Mouse (Mus musculus): ENCODE measurements around the gene Ercc5. TPM values are rescaled to one million over a fixed set of nuclear protein-coding genes. Genes with fewer than 3 reads are reported as not detected.
A peak's percentile ranks its signal among the peaks of the same experiment; 100 is the strongest.

The Ercc5 gene
- polyA plus RNA-seq (2014; fragmentation: Nextera tagmentation; extraction: Ambion mirVana) = 38.9 and 47.6 TPM in 2 replicates

GRCm38 (mm10) chr1:44147563-44148381 is at the start of gene Ercc5:
Ercc5 (plus strand) TSS chr1:44147744.
- no peaks in the 10 kb centered on the region for H3K27me3 ChIP-seq (ENCODE audit: control insufficient read depth, insufficient read depth, low read length)
- H3K4me3 ChIP-seq (ENCODE audit: low read depth, low read length) = peak within 1 kb of the TSS; percentile 78
- under 1% methylated on average over 66 of the region's 66 CpGs for WGBS
- H3K36me3 ChIP-seq (ENCODE audit: control insufficient read depth, insufficient read depth, low read length) = no peaks in the 10 kb centered on the region
- ATAC-seq (ENCODE audit: low FRiP score) = peak; percentile 97
- DNase-seq (ENCODE audit: low spot score) = peak; percentile 91
- H3K4me2 ChIP-seq (replicated peaks; ENCODE audit: low read depth, low read length) = peak within 1 kb of the TSS; percentile 60
- no peaks in the 10 kb centered on the region for H3K4me1 ChIP-seq (replicated peaks; ENCODE audit: control insufficient read depth, insufficient read depth, low read length)
- H3K27ac ChIP-seq (ENCODE audit: low read depth, low read length) = peak within 1 kb of the TSS; percentile 98
- no peaks in the 10 kb centered on the region for H3K9me3 ChIP-seq (ENCODE audit: control insufficient read depth, low read length)
- peak within 1 kb of the TSS; percentile 96 for H3K9ac ChIP-seq (ENCODE audit: low read depth, low read length)

GRCm38 (mm10) chr1:44101448-44102225 is 45.9 kb upstream of the Ercc5 start:
- ATAC-seq (ENCODE audit: low FRiP score) (peak; percentile 86), DNase-seq (ENCODE audit: low spot score) (peak; percentile 64)
- Histone ChIP-seq H3K4me1 (replicated peaks; ENCODE audit: control insufficient read depth, insufficient read depth, low read length) (no peaks in the 10 kb centered on the region), H3K4me3 (ENCODE audit: low read depth, low read length) (peak overlapping the region; percentile 81), H3K9ac (ENCODE audit: low read depth, low read length) (peak overlapping the region; percentile 83), H3K36me3 (ENCODE audit: control insufficient read depth, insufficient read depth, low read length) (no peaks in the 10 kb centered on the region), H3K9me3 (ENCODE audit: control insufficient read depth, low read length) (no peaks in the 10 kb centered on the region), H3K4me2 (replicated peaks; ENCODE audit: low read depth, low read length) (peak overlapping the region; percentile 56), H3K27ac (ENCODE audit: low read depth, low read length) (peak overlapping the region; percentile 87), H3K27me3 (ENCODE audit: control insufficient read depth, insufficient read depth, low read length) (no peaks in the 10 kb centered on the region)
- whole genome bisulfite sequencing = under 1% methylated on average over 55 of the region's 55 CpGs

- WGBS = under 1% methylated on average over 52 of the region's 55 CpGs
Observed at GRCm38 (mm10) chr1:44102259-44102717, 45.3 kb upstream of the Ercc5 start, which contains the start of gene Tex30. Tex30 (minus strand) TSS chr1:44102441.

GRCm38 (mm10) chr1:44102939-44103338 is 44.6 kb upstream of the Ercc5 start:
- DNase-seq (ENCODE audit: low spot score) (peak; percentile 30), ATAC-seq (ENCODE audit: low FRiP score) (0 out of 2 replicates have a peak, but pooled peaks have one; percentile 39)
- WGBS = 18% methylated on average over 5 of the region's 5 CpGs
- peak overlapping the region; percentile 39; the same call in 1 of the 2 replicates for H3K4me2 ChIP-seq (replicated peaks; ENCODE audit: low read depth, low read length)
- no peaks in the 10 kb centered on the region for H3K9me3 ChIP-seq (ENCODE audit: control insufficient read depth, low read length)
- no peaks in the 10 kb centered on the region for H3K27me3 ChIP-seq (ENCODE audit: control insufficient read depth, insufficient read depth, low read length)
- H3K9ac ChIP-seq (ENCODE audit: low read depth, low read length) = no peak overlapping the region
- no peak overlapping the region for H3K27ac ChIP-seq (ENCODE audit: low read depth, low read length)
- H3K4me1 ChIP-seq (replicated peaks; ENCODE audit: control insufficient read depth, insufficient read depth, low read length) = no peaks in the 10 kb centered on the region
- H3K4me3 ChIP-seq (ENCODE audit: low read depth, low read length) = peak overlapping the region; percentile 81
- H3K36me3 ChIP-seq (ENCODE audit: control insufficient read depth, insufficient read depth, low read length) = peaks cover 2% of the 10 kb centered on the region; the same call in 1 of the 2 replicates

More at GRCm38 (mm10) chr1:44102259-44102717, 45.3 kb upstream of the Ercc5 start, which contains the start of gene Tex30:
- H3K27ac ChIP-seq (ENCODE audit: low read depth, low read length) = peak within 1 kb of the TSS; percentile 87
- peak within 1 kb of the TSS; percentile 81 for H3K4me3 ChIP-seq (ENCODE audit: low read depth, low read length)
- no peaks in the 10 kb centered on the region for H3K36me3 ChIP-seq (ENCODE audit: control insufficient read depth, insufficient read depth, low read length)
- DNase-seq (ENCODE audit: low spot score) = peak; percentile 98
- peak within 1 kb of the TSS; percentile 56 for H3K4me2 ChIP-seq (replicated peaks; ENCODE audit: low read depth, low read length)
- H3K4me1 ChIP-seq (replicated peaks; ENCODE audit: control insufficient read depth, insufficient read depth, low read length) = no peaks in the 10 kb centered on the region
- no peaks in the 10 kb centered on the region for H3K9me3 ChIP-seq (ENCODE audit: control insufficient read depth, low read length)
- peak; percentile 98 for ATAC-seq (ENCODE audit: low FRiP score)
- no peaks in the 10 kb centered on the region for H3K27me3 ChIP-seq (ENCODE audit: control insufficient read depth, insufficient read depth, low read length)
- H3K9ac ChIP-seq (ENCODE audit: low read depth, low read length) = peak within 1 kb of the TSS; percentile 83

GRCm38 (mm10) chr1:44117571-44117970 is 30.0 kb upstream of the Ercc5 start:
- Histone ChIP-seq H3K9me3 (ENCODE audit: control insufficient read depth, low read length) (no peaks in the 10 kb centered on the region), H3K9ac (ENCODE audit: low read depth, low read length) (no peak overlapping the region), H3K36me3 (ENCODE audit: control insufficient read depth, insufficient read depth, low read length) (no peaks in the 10 kb centered on the region), H3K4me1 (replicated peaks; ENCODE audit: control insufficient read depth, insufficient read depth, low read length) (no peaks in the 10 kb centered on the region), H3K4me3 (ENCODE audit: low read depth, low read length) (peak overlapping the region; percentile 51), H3K27ac (ENCODE audit: low read depth, low read length) (no peak overlapping the region), H3K4me2 (replicated peaks; ENCODE audit: low read depth, low read length) (0 out of 2 replicates have a peak overlapping the region, but pooled peaks have one; percentile 24), H3K27me3 (ENCODE audit: control insufficient read depth, insufficient read depth, low read length) (no peaks in the 10 kb centered on the region)
- DNase-seq (ENCODE audit: low spot score) (no peak), ATAC-seq (ENCODE audit: low FRiP score) (no peak)

- H3K27me3 ChIP-seq (ENCODE audit: control insufficient read depth, insufficient read depth, low read length) = no peaks in the 10 kb centered on the region
- no peaks in the 10 kb centered on the region for H3K36me3 ChIP-seq (ENCODE audit: control insufficient read depth, insufficient read depth, low read length)
- H3K9me3 ChIP-seq (ENCODE audit: control insufficient read depth, low read length) = no peaks in the 10 kb centered on the region
- peak within 1 kb of the TSS; percentile 51 for H3K4me3 ChIP-seq (ENCODE audit: low read depth, low read length)
- H3K4me1 ChIP-seq (replicated peaks; ENCODE audit: control insufficient read depth, insufficient read depth, low read length) = no peaks in the 10 kb centered on the region
- DNase-seq (ENCODE audit: low spot score) (peak; percentile 87), ATAC-seq (ENCODE audit: low FRiP score) (peak; percentile 96)
- H3K9ac ChIP-seq (ENCODE audit: low read depth, low read length) = peak within 1 kb of the TSS; percentile 81
- peak within 1 kb of the TSS; percentile 75 for H3K4me2 ChIP-seq (replicated peaks; ENCODE audit: low read depth, low read length)
- WGBS = under 1% methylated on average over 39 of the region's 39 CpGs
- H3K27ac ChIP-seq (ENCODE audit: low read depth, low read length) = peak within 1 kb of the TSS; percentile 96
Observed at GRCm38 (mm10) chr1:44118239-44119054, 29.1 kb upstream of the Ercc5 start, which contains the start of the genes Kdelc1 and Bivm. Kdelc1 (minus strand) TSS chr1:44118808. Bivm (plus strand) TSS chr1:44118957.

- H3K9ac ChIP-seq (ENCODE audit: low read depth, low read length) = peak overlapping the region; percentile 81
Observed at GRCm38 (mm10) chr1:44119201-44120073, 28.1 kb upstream of the Ercc5 start.

More at GRCm38 (mm10) chr1:44119201-44120073, 28.1 kb upstream of the Ercc5 start:
- H3K4me1 ChIP-seq (replicated peaks; ENCODE audit: control insufficient read depth, insufficient read depth, low read length) = no peaks in the 10 kb centered on the region
- DNase-seq (ENCODE audit: low spot score) (peak; percentile 85), ATAC-seq (ENCODE audit: low FRiP score) (peak; percentile 91)
- H3K9me3 ChIP-seq (ENCODE audit: control insufficient read depth, low read length) = no peaks in the 10 kb centered on the region
- no peaks in the 10 kb centered on the region for H3K36me3 ChIP-seq (ENCODE audit: control insufficient read depth, insufficient read depth, low read length)
- peak overlapping the region; percentile 75 for H3K4me2 ChIP-seq (replicated peaks; ENCODE audit: low read depth, low read length)
- WGBS = 0% methylated on average over 40 of the region's 43 CpGs
- peak overlapping the region; percentile 96 for H3K27ac ChIP-seq (ENCODE audit: low read depth, low read length)
- H3K4me3 ChIP-seq (ENCODE audit: low read depth, low read length) = peak overlapping the region; percentile 51
- no peaks in the 10 kb centered on the region for H3K27me3 ChIP-seq (ENCODE audit: control insufficient read depth, insufficient read depth, low read length)

All from hindbrain, embryonic 11.5 days (tissue).